Mouse (Mus musculus): Measurements from ENCODE around the gene Lrrtm4. TPM values are rescaled to one million over a fixed set of nuclear protein-coding genes. Genes with fewer than 3 reads are reported as not detected.

The Lrrtm4 gene
- 0.83 TPM in 1 of 2 replicates, not detected in the other for polyA plus RNA-seq (2011; ENCODE audit: insufficient read length, low read depth, missing spikeins)

DNA sequence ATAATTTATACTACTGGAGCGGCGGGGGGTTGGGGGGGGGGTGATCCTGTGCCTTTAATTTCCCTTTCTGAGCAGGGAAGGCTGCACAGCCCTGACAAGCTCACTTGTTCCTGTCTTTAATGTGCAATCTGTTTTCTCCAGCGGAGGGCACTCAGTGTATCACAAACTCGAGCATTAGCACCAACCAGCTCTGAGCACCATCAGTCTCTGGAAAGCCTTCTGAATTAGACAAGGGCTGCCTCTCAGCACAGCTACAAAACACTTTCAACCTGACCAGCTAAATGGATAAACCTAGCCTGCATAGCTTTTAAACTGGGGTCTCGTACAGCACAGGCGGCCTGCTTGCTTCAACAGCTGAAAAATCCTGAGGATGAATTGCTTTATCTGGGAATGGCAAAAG lies at the start of gene Lrrtm4:
Lrrtm4 (plus strand) TSS at position 113 of the 400 bp plus-strand sequence.
- H3K27ac ChIP-seq (ENCODE audit: insufficient read depth, low read length): no peak within 1 kb of the TSS
- H3K4me1 ChIP-seq (ENCODE audit: control insufficient read depth, insufficient read depth, low read length): no peaks in the 10 kb centered on the region
- TF ChIP-seq POLR2A (IDR thresholded peaks at IDR 0.05; ENCODE audit: low read depth, low read length): no peak
- H3K4me3 ChIP-seq (ENCODE audit: insufficient read depth, low read length): peak within 1 kb of the TSS; percentile 25

DNA sequence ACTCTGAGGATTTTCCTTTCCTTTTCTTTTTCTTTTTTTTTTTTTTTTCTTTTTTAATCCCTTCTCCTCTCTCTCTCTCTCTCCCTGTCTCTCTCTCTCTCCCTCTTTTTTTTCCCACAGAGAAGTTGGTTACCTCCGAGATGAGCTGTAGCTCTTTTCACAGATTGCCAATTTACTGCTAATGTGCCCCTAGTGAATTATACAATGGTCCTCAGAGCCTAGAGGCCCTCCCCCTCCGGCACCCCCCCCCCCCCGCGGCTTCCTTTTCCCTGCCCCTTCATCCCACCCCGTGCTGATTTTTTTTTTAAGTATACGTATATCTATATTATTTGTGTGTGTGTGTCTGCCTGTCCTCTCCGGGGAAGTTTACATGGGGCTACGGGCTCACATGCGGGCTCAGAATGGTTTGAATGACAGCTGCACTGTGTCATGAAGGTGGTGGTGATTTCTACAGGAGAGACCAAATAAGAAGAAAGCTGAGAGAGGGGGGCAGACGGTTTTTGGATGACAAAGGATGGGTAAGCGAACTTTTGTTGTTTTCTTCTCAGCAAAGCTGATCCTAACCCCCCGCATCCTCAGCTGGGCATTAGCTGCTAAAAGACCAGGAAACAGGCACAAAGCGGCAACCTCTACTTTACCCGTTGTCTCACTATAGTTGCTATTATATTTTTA lies 648 bp downstream of the Lrrtm4 start:
- peak overlapping the region; percentile 25 for H3K4me3 ChIP-seq (ENCODE audit: insufficient read depth, low read length)
- no peaks in the 10 kb centered on the region for H3K4me1 ChIP-seq (ENCODE audit: control insufficient read depth, insufficient read depth, low read length)
- H3K27ac ChIP-seq (ENCODE audit: insufficient read depth, low read length): no peak overlapping the region
- no peak for TF ChIP-seq POLR2A (IDR thresholded peaks at IDR 0.05; ENCODE audit: low read depth, low read length)
- no peak for TF ChIP-seq CTCF (IDR thresholded peaks at IDR 0.05; ENCODE audit: borderline replicate concordance, insufficient read depth, low read length)

DNA sequence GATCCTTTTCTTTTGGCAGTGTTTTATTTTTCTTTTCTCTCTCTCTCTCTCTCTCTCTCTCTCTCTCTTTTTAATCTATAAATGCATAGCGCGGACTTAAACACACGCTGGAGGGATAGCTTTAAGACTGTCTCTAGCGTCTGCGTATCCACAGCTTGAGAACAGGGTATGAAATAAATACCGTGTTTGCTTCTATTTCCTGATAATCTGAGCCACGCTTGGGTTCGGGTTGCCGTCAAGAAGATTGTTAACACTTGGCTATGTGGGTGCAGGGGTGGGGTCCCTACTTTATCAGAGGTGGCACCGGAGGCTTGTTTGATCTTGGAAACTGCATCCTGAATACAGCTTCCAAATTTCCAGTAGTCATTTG lies 1.2 kb downstream of the Lrrtm4 start:
- Histone ChIP-seq H3K4me3 (ENCODE audit: insufficient read depth, low read length) (peak overlapping the region; percentile 25; the same call in 1 of the 2 replicates), H3K27ac (ENCODE audit: insufficient read depth, low read length) (no peak overlapping the region), H3K4me1 (ENCODE audit: control insufficient read depth, insufficient read depth, low read length) (no peaks in the 10 kb centered on the region)
- no peak for TF ChIP-seq CTCF (IDR thresholded peaks at IDR 0.05; ENCODE audit: borderline replicate concordance, insufficient read depth, low read length)
- no peak for TF ChIP-seq POLR2A (IDR thresholded peaks at IDR 0.05; ENCODE audit: low read depth, low read length)

DNA sequence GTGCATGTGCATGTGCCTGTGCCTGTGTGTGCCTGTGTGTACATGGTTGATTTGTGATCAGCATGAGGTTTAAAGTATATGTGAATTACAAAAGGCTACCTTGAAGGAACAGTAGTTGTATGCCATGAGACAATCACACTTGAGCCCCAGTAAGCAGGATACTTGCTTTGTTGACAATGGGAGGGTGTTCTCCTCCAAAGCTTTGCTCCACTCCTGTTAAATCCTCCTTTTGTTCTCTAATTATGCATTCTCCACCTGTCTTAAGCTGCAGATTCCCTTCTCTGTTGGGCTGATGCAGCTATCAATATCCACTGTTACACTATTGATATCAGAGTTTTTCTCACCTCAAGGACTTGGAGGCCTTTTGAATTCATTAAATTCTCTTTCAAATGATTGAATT lies 38.2 kb downstream of the Lrrtm4 start:
- Histone ChIP-seq H3K27ac (ENCODE audit: insufficient read depth, low read length) (no peak overlapping the region), H3K4me1 (ENCODE audit: control insufficient read depth, insufficient read depth, low read length) (no peaks in the 10 kb centered on the region), H3K4me3 (ENCODE audit: insufficient read depth, low read length) (no peak overlapping the region)
- TF ChIP-seq CTCF (IDR thresholded peaks at IDR 0.05; ENCODE audit: borderline replicate concordance, insufficient read depth, low read length) (no peak), POLR2A (IDR thresholded peaks at IDR 0.05; ENCODE audit: low read depth, low read length) (no peak)

DNA sequence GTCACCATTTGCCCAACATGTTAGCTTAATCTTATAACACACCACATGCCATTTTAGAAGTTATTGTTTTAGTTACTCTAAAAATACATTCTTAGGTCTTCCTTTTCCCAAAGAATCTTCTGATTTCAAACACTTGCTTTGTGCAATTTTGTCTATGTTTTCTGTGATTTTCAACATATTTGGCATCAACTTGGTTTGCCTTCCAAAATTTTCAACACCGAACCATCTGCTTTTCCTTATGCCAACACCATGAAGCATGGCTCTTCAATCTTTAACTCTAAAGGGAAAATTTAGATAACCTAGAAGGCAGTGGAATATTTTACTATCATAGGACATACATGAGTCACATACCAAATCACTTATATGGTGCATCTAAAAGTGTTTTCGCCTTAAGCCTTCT lies 59.3 kb downstream of the Lrrtm4 start:
- Histone ChIP-seq H3K4me3 (ENCODE audit: insufficient read depth, low read length) (no peak overlapping the region), H3K4me1 (ENCODE audit: control insufficient read depth, insufficient read depth, low read length) (no peaks in the 10 kb centered on the region), H3K27ac (ENCODE audit: insufficient read depth, low read length) (no peak overlapping the region)
- no peak for TF ChIP-seq CTCF (IDR thresholded peaks at IDR 0.05; ENCODE audit: borderline replicate concordance, insufficient read depth, low read length)
- no peak for TF ChIP-seq POLR2A (IDR thresholded peaks at IDR 0.05; ENCODE audit: low read depth, low read length)

DNA sequence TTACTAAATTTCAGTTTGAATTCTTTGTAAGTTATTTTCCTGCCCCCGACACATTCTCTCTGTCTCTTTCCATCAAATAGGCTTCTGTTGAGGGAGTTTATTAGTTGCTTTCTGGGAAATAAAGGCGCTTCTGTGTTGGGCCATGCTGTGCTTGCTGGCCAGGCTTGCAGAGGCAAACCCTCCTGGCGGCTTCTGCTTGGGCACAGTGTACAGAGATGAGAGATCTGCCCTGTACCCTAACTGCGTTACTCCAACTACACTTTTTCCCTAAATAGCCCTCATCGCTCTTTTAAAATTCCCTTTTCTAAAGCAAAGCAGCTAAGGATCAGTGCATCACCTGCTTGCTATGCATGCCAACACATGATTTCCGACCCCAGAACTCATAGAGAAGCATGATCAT lies 60.6 kb downstream of the Lrrtm4 start:
- Histone ChIP-seq H3K4me3 (ENCODE audit: insufficient read depth, low read length) (no peak overlapping the region), H3K27ac (ENCODE audit: insufficient read depth, low read length) (no peak overlapping the region), H3K4me1 (ENCODE audit: control insufficient read depth, insufficient read depth, low read length) (no peaks in the 10 kb centered on the region)
- no peak for TF ChIP-seq CTCF (IDR thresholded peaks at IDR 0.05; ENCODE audit: borderline replicate concordance, insufficient read depth, low read length)
- TF ChIP-seq POLR2A (IDR thresholded peaks at IDR 0.05; ENCODE audit: low read depth, low read length): no peak

DNA sequence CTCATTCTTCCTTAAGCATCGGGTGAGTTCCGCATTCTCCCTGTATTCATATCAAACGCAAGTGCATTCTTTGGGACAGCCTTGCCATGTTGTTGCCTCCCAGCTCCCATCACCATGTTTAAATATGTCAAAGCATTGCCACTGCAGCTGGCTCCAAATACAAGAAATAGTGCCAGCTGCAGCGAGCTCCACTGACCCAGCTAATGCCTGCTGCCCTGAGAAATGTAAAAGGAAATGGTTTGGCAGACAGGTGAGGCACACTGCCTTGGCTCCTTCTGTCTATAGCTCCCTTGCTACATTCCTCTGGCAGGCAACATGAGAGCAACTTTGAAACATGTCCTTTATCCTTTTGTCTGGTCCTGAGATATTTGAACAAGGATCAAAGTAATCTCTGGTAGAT lies 76.2 kb downstream of the Lrrtm4 start:
- Histone ChIP-seq H3K27ac (ENCODE audit: insufficient read depth, low read length) (no peak overlapping the region), H3K4me3 (ENCODE audit: insufficient read depth, low read length) (no peak overlapping the region), H3K4me1 (ENCODE audit: control insufficient read depth, insufficient read depth, low read length) (no peaks in the 10 kb centered on the region)
- TF ChIP-seq POLR2A (IDR thresholded peaks at IDR 0.05; ENCODE audit: low read depth, low read length): no peak
- no peak for TF ChIP-seq CTCF (IDR thresholded peaks at IDR 0.05; ENCODE audit: borderline replicate concordance, insufficient read depth, low read length)

DNA sequence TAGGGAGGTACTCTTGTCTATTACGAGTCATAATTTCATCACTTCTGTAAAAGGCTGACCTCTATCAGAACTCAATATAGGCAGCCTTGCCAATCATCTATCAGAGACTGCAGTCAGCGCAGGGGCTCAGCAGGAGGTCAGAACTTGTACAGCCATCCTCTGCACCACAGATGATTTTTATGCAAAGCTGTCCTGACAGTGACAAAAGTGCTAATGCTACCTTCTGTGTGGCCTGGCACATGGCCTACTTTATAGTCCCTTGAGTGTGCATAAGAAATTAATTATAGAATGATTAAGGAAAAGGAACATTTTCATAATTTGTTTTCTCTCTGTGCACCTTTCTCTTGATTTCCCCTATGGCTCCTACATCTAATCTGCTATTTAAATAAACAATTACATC lies 86.7 kb downstream of the Lrrtm4 start:
- Histone ChIP-seq H3K4me3 (ENCODE audit: insufficient read depth, low read length) (no peak overlapping the region), H3K27ac (ENCODE audit: insufficient read depth, low read length) (no peak overlapping the region), H3K4me1 (ENCODE audit: control insufficient read depth, insufficient read depth, low read length) (no peaks in the 10 kb centered on the region)
- TF ChIP-seq CTCF (IDR thresholded peaks at IDR 0.05; ENCODE audit: borderline replicate concordance, insufficient read depth, low read length) (no peak), POLR2A (IDR thresholded peaks at IDR 0.05; ENCODE audit: low read depth, low read length) (no peak)

DNA sequence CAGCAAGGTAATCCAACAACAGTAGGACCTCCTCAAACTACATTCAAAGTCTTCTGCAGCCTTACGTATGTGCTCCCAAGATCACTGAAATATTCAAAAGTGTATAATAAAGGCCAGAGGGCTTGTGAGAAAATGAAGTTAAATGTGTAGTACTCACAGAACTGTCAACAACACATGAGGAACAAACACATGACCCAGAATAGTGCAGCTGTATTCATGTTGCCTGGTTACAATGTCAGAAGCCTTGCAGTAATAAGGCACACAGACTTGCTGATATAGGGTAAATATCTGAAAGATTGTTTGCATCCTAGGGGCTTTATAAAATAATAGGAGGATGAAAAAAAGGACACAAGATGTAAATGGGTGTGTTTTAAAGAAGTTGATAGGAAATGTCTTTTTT lies 87.2 kb downstream of the Lrrtm4 start:
- TF ChIP-seq CTCF (IDR thresholded peaks at IDR 0.05; ENCODE audit: borderline replicate concordance, insufficient read depth, low read length) (no peak), POLR2A (IDR thresholded peaks at IDR 0.05; ENCODE audit: low read depth, low read length) (no peak)
- Histone ChIP-seq H3K27ac (ENCODE audit: insufficient read depth, low read length) (no peak overlapping the region), H3K4me3 (ENCODE audit: insufficient read depth, low read length) (no peak overlapping the region), H3K4me1 (ENCODE audit: control insufficient read depth, insufficient read depth, low read length) (no peaks in the 10 kb centered on the region)

DNA sequence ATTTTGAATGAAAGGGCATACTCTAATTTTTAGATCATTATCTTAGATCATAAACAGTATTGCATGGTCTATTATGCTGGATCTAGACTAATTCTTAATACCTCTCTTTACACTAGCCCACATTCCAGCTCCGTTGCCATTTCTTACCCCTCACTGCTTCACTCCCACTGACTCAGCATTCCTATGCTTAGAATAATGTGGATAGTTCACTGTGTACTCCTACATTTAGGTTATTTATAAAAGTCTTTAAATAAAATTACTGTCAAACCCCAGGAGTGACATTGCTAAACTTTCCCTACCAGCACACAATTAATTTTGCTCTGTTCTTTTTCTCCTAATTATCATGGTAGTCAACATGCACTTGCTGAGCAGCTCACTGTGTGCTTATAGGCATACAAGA lies 107.7 kb downstream of the Lrrtm4 start:
- no peak for TF ChIP-seq CTCF (IDR thresholded peaks at IDR 0.05; ENCODE audit: borderline replicate concordance, insufficient read depth, low read length)
- TF ChIP-seq POLR2A (IDR thresholded peaks at IDR 0.05; ENCODE audit: low read depth, low read length): no peak
- H3K4me3 ChIP-seq (ENCODE audit: insufficient read depth, low read length): no peak overlapping the region
- H3K27ac ChIP-seq (ENCODE audit: insufficient read depth, low read length): no peak overlapping the region
- no peaks in the 10 kb centered on the region for H3K4me1 ChIP-seq (ENCODE audit: control insufficient read depth, insufficient read depth, low read length)

All from embryonic fibroblast, embryonic 13.5 days (primary cell).